Mouse (Mus musculus) layer of hippocampus, adult 2 months (tissue): ENCODE results near the gene Ncaph2. TPM values are rescaled to one million over a fixed set of nuclear protein-coding genes. Genes with fewer than 3 reads are reported as not detected.

Experiments used
- DNase-seq, 2 experiments: peaks; one replicate each; pipeline ENCODE4 v3.0.0; 2022; ENCODE audit warnings: low spot score in 2 of 2
- H3K27ac ChIP-seq: fragments of 200-600 bp; 2 replicates; pipeline ENCODE4 v1.8.1; 2022
- H3K4me3 ChIP-seq: fragments of 200-600 bp; 2 replicates; pipeline ENCODE4 v1.8.1; 2022; ENCODE audit warnings: mild to moderate bottlenecking
- CTCF ChIP-seq: fragments of 200-600 bp; conservative IDR thresholded peaks from 2 replicates; pipeline ENCODE4 v1.8.1; 2022; ENCODE audit warnings: antibody characterized with exemption, mild to moderate bottlenecking, moderate library complexity
- total RNA-seq, 2 experiments: library from RNA; stranded (reverse); gene quantifications; 2 replicates each; pipeline ENCODE4 v1.2.3; 2021

The Ncaph2 gene
- total RNA-seq, 2 experiments from 2014 or later = 97.6 to 101 TPM

DNA sequence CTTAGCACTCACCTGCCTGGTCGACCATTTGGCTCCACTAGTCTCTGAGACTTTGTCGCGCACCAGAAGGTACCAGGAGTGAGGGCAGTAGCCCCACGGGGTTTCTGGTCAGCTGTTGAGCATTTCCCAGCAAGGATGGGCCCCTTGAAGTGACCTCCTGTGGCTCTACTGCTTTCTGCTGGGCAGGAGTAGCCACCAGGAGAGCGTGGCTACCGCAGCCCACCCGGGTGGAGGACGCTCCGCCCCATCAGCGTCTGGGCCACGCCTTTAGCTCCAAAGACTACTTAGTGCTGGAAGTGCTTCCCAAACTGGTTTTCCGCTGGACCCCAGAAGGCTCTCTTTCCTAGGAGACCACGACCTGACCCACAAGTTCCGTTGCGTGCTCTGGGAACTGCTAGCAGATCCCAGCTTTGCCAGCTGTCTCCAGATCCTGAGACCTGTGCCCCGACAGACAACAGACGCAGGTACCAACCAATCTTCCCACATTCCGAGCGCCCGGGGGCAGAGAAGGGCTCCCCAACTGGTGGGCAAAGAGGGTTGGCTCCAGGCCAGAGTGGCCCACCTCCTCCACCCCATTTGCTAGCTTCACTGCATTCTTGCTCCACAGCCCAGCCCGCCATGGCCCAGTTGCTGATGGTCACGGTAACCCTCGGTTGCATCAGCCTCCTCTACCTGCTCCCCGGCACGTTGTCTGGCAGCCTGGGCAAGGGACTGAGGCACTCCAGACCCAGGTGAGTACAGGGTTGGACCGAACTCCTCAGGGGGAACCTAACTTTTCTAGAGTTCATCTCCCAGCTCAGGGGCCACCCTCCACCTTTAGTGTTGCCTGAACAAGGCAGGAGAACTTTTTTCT is 32.6 kb upstream of the Ncaph2 start, which contains the start of gene Adm2:
Gene Adm2, plus strand, starts transcription at position 51 of the 853 bp plus-strand sequence.
- DNase-seq = no peak
- H3K4me3 ChIP-seq = no peak within 1 kb of the TSS
- TF ChIP-seq CTCF = no peak
- H3K27ac ChIP-seq = no peak within 1 kb of the TSS

DNA sequence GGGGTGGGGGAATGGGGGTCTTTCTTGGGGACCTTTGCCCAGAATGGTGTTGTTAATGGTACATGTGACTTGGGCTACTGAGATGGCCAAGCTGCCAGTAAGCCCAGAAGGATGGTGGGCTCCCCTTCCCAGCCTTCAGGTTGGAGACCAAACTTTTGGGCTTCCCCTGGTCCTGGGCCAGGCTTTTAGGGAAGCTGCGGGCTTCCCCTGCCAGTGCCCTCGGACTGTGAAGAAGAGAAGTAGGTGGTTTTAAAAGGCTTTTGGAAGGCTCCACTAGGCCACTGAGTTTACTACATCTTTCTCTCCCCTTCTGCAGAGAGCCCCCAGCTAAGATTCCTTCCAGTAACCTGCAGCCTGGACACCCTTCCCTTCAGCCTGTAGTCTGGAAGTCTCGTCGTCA is 31.9 kb upstream of the Ncaph2 start:
- TF ChIP-seq CTCF = no peak
- no peak overlapping the region for H3K4me3 ChIP-seq
- H3K27ac ChIP-seq = no peak overlapping the region
- no peak for DNase-seq

DNA sequence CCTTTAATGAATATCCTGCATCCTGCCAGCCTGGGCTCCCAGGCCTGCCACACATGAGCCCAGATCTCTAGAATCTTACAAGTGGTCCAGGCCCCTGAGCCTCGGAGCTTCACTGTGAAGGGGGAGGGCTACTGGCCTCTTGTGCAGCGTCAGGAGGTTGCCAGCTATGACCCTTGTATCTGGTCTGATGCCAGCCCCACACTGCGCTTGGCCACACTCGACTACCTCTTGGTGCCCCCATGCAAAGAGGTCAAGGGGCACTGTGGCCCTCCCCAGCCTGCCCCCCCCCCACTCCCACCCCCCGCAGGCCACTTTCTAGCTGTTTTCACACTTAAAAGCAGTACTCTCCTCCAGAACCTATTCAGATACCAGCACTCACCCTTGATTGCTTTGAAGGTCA is 29.1 kb upstream of the Ncaph2 start:
- no peak overlapping the region for H3K27ac ChIP-seq
- H3K4me3 ChIP-seq = no peak overlapping the region
- TF ChIP-seq CTCF = no peak
- DNase-seq = no peak

DNA sequence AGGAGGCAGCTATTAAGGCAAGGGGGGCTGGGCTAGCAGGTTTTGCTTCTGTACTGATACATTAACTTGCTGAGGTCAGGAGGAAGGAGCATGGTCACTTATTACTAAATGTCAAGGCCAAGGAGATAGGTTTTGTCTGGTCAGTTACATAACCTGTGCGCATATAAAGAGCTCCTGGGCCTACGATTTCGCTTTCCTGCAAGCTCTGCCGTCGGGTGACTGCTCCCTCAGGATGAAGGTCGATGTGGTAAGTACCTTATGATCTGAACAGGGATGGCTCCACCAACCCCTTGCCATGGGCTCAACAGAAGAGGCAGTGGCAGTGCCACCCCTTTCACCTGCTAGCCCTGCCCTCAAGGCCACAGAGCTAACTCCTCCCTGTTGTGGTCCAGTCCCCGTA is 21.2 kb upstream of the Ncaph2 start, which contains the start of gene Miox:
Gene Miox, plus strand, starts transcription at position 128 of the 400 bp plus-strand sequence.
- DNase-seq = no peak
- Histone ChIP-seq H3K27ac (no peak within 1 kb of the TSS), H3K4me3 (no peak within 1 kb of the TSS)
- no peak for TF ChIP-seq CTCF

DNA sequence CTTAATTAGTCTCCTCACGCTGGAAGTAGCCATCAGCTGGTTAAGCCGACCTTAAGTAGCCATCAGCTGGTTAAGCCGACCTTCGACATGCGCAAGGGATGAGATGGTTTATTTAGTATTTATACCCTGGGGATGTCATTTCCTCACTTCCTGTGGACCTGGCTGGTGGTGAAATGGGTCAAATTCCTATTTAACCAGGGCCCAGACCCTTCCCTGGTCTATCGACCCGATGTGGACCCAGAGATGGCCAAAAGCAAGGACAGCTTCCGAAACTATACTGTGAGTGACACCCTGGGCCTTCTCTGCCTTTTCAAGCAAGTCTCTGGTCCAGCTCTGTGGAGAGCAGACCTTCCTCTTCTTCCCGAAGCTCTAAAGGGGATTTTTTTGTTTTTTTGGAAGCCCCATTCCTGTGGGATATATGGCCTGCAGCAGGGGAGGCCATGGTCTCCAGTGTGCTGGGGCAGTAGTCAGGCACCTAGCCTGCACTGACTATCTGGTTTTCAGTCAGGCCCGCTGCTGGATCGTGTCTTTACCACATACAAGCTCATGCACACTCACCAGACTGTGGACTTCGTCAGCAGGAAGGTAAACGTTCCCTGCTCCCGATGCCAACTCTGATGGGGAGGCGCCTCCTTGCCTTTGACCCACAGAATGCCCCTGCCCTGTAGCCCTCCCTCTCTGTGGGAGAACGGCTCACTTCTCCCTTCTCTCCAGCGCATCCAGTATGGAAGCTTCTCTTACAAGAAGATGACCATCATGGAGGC is 20.6 kb upstream of the Ncaph2 start:
- Histone ChIP-seq H3K27ac (no peak overlapping the region), H3K4me3 (no peak overlapping the region)
- DNase-seq = no peak
- TF ChIP-seq CTCF = no peak

DNA sequence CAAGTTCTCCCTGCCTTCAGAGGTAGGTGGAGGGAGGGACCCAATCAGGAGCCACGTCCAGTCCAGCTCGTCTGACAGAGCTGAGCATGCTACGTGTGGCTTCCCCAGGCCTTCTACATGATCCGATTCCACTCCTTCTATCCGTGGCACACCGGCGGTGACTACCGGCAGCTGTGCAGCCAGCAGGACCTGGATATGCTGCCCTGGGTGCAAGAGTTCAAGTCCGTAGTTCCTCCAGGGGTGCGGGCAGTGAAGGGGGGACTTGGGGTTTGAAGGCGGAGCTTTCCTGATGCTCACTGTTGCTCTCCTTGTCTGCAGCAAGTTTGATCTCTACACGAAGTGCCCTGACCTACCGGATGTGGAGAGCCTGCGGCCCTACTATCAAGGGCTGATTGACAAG is 19.1 kb upstream of the Ncaph2 start:
- no peak for DNase-seq
- Histone ChIP-seq H3K4me3 (no peak overlapping the region), H3K27ac (no peak overlapping the region)
- no peak for TF ChIP-seq CTCF

DNA sequence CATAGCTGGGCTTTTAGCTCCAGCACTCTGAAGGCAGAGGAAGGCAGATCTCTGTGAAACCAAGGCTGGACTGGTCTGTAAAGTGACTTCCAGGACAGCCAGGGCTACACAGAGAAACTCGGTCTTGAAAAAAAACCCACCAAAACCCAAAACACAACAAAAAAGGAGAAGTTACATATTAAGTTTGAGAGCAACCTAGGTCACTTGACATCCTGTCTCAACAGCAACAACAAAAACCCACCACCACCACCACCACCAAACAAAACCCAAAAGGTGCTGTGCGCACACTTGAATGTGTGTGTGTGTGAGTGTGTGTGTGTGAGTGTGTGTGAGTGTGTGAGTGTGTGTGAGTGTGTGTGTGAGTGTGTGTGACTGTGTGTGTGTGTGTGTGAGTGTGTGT is 15.8 kb upstream of the Ncaph2 start:
- H3K4me3 ChIP-seq = no peak overlapping the region
- no peak for TF ChIP-seq CTCF
- no peak for DNase-seq
- no peak overlapping the region for H3K27ac ChIP-seq

DNA sequence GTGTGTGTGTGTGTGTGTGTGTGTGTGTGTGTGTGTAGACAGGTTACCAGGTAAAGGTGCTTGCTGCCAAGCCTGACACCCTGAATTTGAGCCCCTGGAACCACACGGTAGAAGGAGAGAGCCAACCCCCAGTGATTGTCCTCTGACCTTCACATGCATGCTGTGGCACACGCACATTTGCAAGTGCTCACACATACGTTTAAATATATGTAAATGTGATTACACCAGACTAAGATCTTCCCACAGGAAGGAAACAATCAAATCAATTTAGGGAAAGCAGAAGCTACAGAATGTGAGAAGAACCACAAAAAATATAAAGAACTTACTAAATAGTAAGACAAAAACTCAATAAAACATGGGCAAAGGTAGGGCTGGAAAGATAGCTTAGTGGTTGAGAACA is 15.4 kb upstream of the Ncaph2 start:
- no peak for TF ChIP-seq CTCF
- no peak overlapping the region for H3K27ac ChIP-seq
- no peak overlapping the region for H3K4me3 ChIP-seq
- DNase-seq = no peak

DNA sequence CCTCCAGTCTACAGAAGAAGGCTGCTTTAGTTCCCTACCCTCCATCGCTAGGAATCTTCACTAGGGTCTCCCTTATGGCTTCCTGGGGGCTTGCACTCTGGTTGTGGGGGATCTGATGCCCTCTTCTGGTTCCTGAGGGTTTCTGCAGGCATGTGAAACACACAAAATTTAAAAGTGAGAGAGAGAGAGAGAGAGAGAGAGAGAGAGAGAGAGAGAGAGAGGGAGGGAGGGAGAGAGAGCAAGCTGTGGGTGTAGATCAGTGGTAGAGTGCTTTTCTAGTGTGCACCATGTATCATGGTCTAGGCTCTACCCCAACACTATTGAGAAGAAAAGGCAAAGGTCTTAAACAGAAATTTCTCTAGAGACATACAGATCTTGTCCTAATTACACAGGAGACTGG is 13.8 kb upstream of the Ncaph2 start:
- peak; percentile 38 for TF ChIP-seq CTCF

DNA sequence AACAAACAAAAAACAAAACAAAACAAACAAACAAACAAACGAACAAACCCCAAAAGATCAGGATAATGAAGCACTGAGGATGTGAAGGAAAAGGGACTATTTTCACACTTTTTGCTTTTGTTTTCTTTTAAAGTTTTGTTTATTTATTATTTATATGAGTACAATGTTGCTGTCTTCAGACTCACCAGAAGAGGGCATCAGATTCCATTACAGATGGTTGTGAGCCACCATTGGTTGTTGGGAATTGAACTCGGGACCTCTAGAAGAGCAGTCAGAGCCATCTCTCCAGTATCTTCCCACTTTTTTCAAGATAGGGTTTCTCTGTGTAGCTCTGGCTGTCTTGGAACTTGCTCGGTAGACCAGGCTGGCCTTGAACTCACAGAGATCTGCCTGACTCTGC is 12.2 kb upstream of the Ncaph2 start:
- no peak overlapping the region for H3K4me3 ChIP-seq
- peak; percentile 68 for TF ChIP-seq CTCF
- H3K27ac ChIP-seq = no peak overlapping the region
- DNase-seq = no peak

More for the DNA sequence above, 13.8 kb upstream of the Ncaph2 start:
- Histone ChIP-seq H3K27ac (no peak overlapping the region), H3K4me3 (no peak overlapping the region)
- DNase-seq = no peak

DNA sequence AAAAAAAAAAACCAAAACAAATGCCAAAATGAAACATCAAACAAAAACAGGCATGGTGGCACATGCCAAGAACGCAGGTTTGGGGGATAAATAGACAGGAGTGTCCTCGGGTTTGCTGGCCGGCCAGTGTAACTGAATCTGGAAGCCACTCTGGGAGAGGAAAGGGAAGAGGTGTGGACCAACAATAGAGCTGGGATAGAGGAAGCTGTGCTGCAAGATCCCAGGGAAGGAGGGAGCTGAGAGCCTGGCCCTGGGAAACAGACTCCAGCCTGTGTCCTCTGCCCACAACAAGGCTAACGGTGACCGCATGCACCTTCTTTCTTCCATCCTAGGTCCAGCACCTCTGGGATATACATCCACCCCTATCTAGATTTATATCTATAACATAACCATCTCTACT is 5.1 kb upstream of the Ncaph2 start:
- no peak overlapping the region for H3K4me3 ChIP-seq

DNA sequence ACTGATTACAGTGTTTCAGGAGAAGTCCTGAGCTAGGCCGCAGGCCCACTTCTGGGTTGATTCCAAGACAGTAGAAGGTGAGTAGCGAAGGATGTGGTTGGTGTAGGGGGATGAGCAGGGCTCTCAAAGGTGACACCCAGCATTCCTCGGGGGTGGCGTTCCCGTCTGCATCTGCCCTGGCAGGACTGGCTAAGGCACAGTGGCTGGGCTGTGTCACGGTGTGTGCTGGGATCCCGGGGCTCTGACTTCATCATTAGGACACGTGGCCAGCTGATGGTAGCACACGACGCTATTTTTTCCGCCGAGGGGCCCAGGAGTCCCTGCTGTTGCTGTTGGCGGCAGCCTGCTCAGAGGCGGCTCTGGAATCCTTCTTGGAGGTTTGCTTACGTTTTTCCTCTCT is 4.2 kb upstream of the Ncaph2 start:
- DNase-seq = no peak
- Histone ChIP-seq H3K4me3 (no peak overlapping the region), H3K27ac (no peak overlapping the region)
- TF ChIP-seq CTCF = no peak

More for the DNA sequence above, 5.1 kb upstream of the Ncaph2 start:
- H3K27ac ChIP-seq = no peak overlapping the region
- no peak for TF ChIP-seq CTCF
- no peak for DNase-seq

DNA sequence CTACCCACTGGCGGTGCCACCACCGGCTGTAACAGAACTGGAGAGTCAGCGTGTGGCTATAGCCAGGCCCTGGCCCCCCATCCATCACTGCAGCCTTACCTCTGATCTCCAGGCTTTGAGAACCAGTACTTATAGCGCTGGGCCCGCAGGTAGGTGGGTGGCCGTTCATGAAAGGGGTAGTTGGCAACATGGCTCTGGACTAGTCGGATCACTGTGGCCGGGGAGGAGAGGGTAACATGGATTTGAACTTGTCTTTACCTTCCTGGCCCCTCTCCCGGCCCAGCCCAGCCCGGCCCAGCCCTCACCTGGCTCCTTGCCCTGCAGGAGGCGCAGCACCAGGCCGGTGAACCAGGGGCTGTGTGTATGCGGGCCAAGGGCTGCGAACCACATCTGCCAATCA is 3.5 kb upstream of the Ncaph2 start:
- no peak overlapping the region for H3K27ac ChIP-seq
- no peak overlapping the region for H3K4me3 ChIP-seq
- DNase-seq = no peak
- TF ChIP-seq CTCF = no peak
